Mouse (Mus musculus) brain, embryonic 14.5 days (tissue): ENCODE data around the gene Supt4a.

ENCODE experiments used
- CTCF ChIP-seq: fragments of 200-500 bp; IDR thresholded peaks from 2 replicates; pipeline ENCODE4 v1.5.1; 2012; ENCODE audit warnings: inconsistent platforms, mild to moderate bottlenecking, moderate library complexity, borderline replicate concordance; ENCODE audit not compliant: insufficient read depth, insufficient read length; ENCODE audit errors: extremely low read depth
- POLR2A ChIP-seq: fragments of 200-500 bp; IDR thresholded peaks from 2 replicates; pipeline ENCODE4 v1.6.1; 2012; ENCODE audit warnings: mild to moderate bottlenecking, inconsistent platforms, borderline replicate concordance; ENCODE audit not compliant: poor library complexity, insufficient read depth, insufficient read length, severe bottlenecking; ENCODE audit errors: extremely low read depth

DNA sequence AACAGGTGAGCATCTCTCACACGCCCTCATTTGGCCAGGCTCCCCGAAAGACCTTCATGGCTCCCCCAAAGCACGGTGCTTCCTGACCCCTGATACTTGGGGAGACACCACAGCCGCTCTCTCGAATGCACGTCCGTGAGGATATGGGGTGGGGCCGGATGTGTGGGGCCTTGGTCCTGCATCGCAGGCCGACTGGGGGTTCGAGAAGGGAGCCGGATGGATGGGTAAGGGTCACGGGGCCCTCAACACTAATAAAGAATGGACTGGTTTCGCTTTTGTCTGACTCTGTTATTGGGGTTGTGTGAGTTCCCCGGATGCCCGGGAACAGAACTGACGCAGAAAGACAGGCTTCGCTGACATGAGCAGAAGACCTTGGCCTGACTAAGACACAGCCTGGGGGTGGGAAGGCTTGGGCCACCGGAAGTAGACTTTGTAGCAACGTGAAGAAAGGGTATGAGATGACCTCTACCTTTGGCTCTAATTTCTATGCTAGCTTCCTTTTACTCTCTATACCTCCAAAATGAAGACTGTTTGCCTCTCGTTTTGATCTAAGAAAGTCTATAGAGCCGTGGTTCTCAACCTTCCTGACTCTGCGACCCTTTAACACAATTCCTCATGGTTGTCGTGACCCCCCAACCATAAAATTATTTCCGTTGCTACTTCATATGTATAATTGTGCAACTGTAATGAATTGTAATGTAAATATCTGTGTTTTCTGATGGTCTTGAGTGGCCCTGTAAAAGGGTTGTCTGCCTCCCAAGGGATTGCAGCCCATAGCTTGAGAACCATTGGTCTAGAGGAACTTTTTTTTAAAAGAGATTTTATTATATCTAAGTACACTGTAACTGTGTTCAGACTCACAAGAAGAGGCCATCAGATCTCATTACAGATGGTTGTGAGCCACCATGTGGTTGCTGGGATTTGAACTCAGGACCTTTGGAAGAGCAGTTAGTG is 19.9 kb downstream of the Supt4a start:
- TF ChIP-seq CTCF, result no peak
- no peak for TF ChIP-seq POLR2A
